Mouse (Mus musculus): ENCODE data around the gene Gm16427.
"Not testable (repeated sequence)": the region's sequence is repeated elsewhere in the genome, so short reads cannot be mapped to it uniquely, and the experiment has no call there.

Gene Gm16427

DNA sequence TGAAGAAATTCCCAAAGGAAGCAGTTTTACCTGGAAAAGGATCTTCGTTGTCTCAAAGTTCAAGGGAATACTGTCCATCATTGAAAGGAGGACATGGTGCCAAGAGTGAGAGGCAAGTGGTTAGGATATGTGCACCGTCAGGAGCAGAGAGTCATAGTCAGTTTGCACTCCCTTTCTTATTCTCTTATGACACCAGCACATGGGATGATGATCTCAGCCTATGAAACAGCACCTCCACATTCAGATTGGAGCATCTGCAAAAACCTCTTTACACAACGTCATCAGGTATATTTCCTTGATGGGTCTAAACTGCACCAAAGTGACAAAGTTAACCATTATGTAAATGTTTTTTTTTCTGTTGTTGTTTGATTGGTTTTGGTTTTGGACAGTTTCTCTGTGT, at the start of gene Gm16427:
TSS of gene Gm16427 (minus strand) at position 101 of the 400 bp plus-strand sequence.
- DNase-seq, result not testable (repeated sequence)

Measured in kidney, adult 8-10 months (tissue).